Mouse (Mus musculus) activated CD4-positive, CD25-positive, alpha-beta regulatory T cell, adult 9 weeks (primary cell): ENCODE data around the gene Abcf2. TPM values are rescaled to one million over a fixed set of nuclear protein-coding genes. Genes with fewer than 3 reads are reported as not detected.

Experiments used
- polyA plus RNA-seq: library from polyadenylated mRNA; unstranded; fragments of 100-300 nt; shearing (Covaris generic); gene quantifications from one replicate; pipeline ENCODE4 v1.2.1, GENCODE M21; 2017

The Abcf2 gene
- polyA plus RNA-seq = 84.9 TPM

GRCm38 (mm10) chr5:24577183-24577929 is at the start of gene Abcf2:
TSS of gene Abcf2 (minus strand) at chr5:24577467.

DNA sequence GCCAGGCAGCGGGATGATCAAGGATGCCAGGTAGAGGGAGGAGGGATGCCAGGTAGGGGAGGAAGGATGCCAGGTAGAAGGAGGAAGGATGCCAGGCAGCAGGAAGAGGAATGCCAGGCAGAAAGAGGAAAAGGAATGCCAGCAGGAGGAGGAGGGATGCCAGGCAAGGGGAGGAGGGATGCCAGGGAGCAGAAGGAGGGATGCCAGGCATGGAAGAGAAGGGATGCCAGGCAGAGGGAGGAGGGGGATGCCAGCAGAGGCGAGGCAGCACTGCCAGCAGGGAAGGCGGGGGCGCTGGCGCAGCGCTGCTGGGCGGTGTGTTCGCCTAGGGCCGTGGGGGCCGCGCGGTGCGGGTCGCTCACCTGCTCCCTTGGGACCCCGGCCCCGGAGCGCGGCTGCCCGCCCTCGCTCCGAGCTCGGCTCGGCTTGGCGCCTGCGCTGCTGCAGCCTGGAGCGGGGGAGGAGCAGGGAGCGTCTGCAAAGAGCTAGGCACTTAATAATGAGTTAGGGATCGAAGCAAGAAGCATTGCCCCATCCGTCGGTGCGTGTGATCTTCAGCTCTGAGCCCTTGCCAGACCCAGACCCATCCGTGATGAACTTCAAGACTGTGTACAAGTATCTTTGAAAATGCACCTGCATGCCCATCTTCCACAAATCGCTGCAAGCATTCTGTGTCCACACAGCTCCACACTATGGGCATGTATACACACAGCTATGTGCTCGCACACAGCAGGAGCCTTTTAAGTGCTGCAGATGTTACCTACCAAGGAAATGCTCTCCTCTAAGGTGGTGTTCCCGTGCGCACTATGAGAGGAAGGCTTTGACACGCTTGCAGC is 46.9 kb upstream of the Abcf2 start, which contains the start of gene Smarcd3:
TSS of gene Smarcd3 (minus strand) at position 426 of the 836 bp plus-strand sequence.

DNA sequence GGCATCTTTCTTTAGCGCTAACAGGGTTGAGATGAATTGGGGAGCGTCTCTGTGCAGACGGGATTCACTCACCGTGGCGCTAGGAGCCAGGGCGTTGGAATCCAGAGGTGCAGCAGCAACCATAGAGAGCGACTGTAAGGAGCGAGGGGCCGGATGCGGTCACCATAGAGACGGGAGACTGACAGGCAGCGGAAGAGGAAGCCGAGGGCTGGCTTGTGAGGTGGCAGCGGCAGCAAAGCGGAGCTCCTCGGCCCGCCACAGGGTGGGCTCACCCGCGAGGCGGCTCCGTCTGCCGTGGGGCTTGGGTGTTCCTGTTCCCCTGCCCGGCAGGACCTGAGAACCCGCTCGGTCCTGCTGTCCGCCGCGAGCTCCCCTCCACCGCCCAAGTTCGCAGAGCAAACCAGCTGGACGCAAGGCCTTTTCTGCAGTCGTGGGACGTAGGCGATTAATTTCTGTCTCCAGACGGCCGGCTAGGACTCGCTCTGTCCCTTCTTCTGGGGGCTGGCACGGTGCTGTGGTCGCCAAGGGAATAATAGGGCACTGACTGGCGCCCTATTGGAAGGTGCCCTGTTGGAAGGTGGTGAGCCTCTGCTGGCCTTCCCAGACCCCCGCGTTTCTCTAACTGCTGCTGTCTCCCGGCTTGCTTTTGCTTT is 9.4 kb upstream of the Abcf2 start, which contains the start of gene Chpf2:
TSS of gene Chpf2 (plus strand) at position 195 of the 653 bp plus-strand sequence.

GRCm38 (mm10) chr5:24556709-24557108 is 20.6 kb downstream of the Abcf2 start, which contains the start of gene 4931409K22Rik:
TSS of gene 4931409K22Rik (minus strand) at chr5:24556809.

GRCm38 (mm10) chr5:24540387-24541143 is 36.7 kb downstream of the Abcf2 start, which contains the start of gene Asb10:
TSS of gene Asb10 (minus strand) at chr5:24540978.

DNA sequence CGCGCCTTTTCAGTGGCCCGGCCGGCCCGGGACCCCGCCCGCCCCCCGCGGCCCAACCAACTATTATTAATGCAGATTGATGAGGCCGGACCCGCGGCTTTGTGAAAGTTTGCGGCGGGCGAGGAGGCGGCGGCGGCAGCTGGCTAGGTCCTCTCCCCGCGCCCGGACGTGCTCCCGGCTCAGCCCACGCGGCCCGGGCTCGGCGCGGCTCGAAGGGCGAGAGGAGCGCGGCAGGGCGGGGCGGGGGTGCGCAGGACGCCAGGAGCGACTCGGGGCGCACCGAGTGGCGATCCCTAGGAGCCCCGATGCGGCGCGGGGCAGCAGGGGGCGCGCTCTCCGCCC is 50.4 kb downstream of the Abcf2 start, which contains the start of gene Gbx1:
TSS of gene Gbx1 (minus strand) at position 314 of the 342 bp plus-strand sequence.

Other genes with a start within 250 kb of the Abcf2 start
- gene Kcnh2, start 225.9 kb downstream of the Abcf2 start, polyA plus RNA-seq = 4.1 TPM
- 0.23 TPM for gene Nos3, start 212.7 kb downstream of the Abcf2 start, polyA plus RNA-seq
- gene Atg9b, start 185.3 kb downstream of the Abcf2 start, polyA plus RNA-seq = 0.64 TPM
- 33.1 TPM for gene Abcb8, start 183.8 kb downstream of the Abcf2 start, polyA plus RNA-seq
- gene Asic3, start 164.1 kb downstream of the Abcf2 start, polyA plus RNA-seq = not detected
- 98.4 TPM for gene Cdk5, start 153.9 kb downstream of the Abcf2 start, polyA plus RNA-seq
- gene Slc4a2, start 153.6 kb downstream of the Abcf2 start, polyA plus RNA-seq = 45.0 TPM
- 119 TPM for gene Fastk, start 132.2 kb downstream of the Abcf2 start, polyA plus RNA-seq
- 84.0 TPM for gene Tmub1, start 129.6 kb downstream of the Abcf2 start, polyA plus RNA-seq
- 5.4 TPM for gene Agap3, start 125.3 kb downstream of the Abcf2 start, polyA plus RNA-seq
- gene Gbx1, start 50.3 kb downstream of the Abcf2 start, polyA plus RNA-seq = 0.10 TPM
- not detected for gene Asb10, start 36.5 kb downstream of the Abcf2 start, polyA plus RNA-seq
- not detected for gene 4931409K22Rik, start 20.7 kb downstream of the Abcf2 start, polyA plus RNA-seq
- gene Chpf2, start 9.3 kb upstream of the Abcf2 start, polyA plus RNA-seq = 38.7 TPM
- gene Smarcd3, start 46.9 kb upstream of the Abcf2 start, polyA plus RNA-seq = 1.4 TPM
- 91.7 TPM for gene Nub1, start 108.1 kb upstream of the Abcf2 start, polyA plus RNA-seq
- gene Wdr86, start 153.3 kb upstream of the Abcf2 start, polyA plus RNA-seq = 0.18 TPM
- gene Crygn, start 180.5 kb upstream of the Abcf2 start, polyA plus RNA-seq = 1.0 TPM